Mouse (Mus musculus) embryonic facial prominence, embryonic 15.5 days (tissue): Measurements from ENCODE around the gene Tbc1d16. TPM values are rescaled to one million over a fixed set of nuclear protein-coding genes. Genes with fewer than 3 reads are reported as not detected.
"Not testable (repeated sequence)": the region's sequence is repeated elsewhere in the genome, so short reads cannot be mapped to it uniquely, and the experiment has no call there.

ENCODE experiments used
- ATAC-seq: fragments of 200-750 bp; cut with Nextera tagmentation; 2 replicates; pipeline ENCODE4 v1.8.0; 2017; ENCODE audit warnings: low read depth, moderate TSS enrichment; ENCODE audit not compliant: insufficient number of reproducible peaks, low FRiP score, low TSS enrichment
- H3K27ac ChIP-seq: fragments of 300-500 bp; sonication (generic); replicated peaks from 2 replicates; pipeline ENCODE4 v1.5.1; 2015; ENCODE audit warnings: mild to moderate bottlenecking, inconsistent platforms
- H3K27me3 ChIP-seq: fragments of 300-500 bp; sonication (generic); 2 replicates; pipeline ENCODE4 v1.6.1; 2015; ENCODE audit warnings: inconsistent platforms
- H3K36me3 ChIP-seq: fragments of 300-500 bp; sonication (generic); 2 replicates; pipeline ENCODE4 v1.6.1; 2015; ENCODE audit warnings: mild to moderate bottlenecking, inconsistent platforms
- H3K4me1 ChIP-seq: fragments of 300-500 bp; sonication (generic); 2 replicates; pipeline ENCODE4 v1.6.1; 2015; ENCODE audit warnings: inconsistent platforms
- H3K4me2 ChIP-seq: fragments of 300-500 bp; sonication (generic); replicated peaks from 2 replicates; pipeline ENCODE4 v1.6.1; 2015; ENCODE audit warnings: mild to moderate bottlenecking, inconsistent platforms
- H3K4me3 ChIP-seq: fragments of 300-500 bp; sonication (generic); replicated peaks from 2 replicates; pipeline ENCODE4 v1.5.1; 2015; ENCODE audit warnings: mild to moderate bottlenecking, inconsistent platforms
- H3K9ac ChIP-seq: fragments of 300-500 bp; sonication (generic); 2 replicates; pipeline ENCODE4 v1.6.1; 2015; ENCODE audit warnings: inconsistent platforms
- H3K9me3 ChIP-seq: fragments of 300-500 bp; sonication (generic); replicated peaks from 2 replicates; pipeline ENCODE4 v1.6.1; 2016; ENCODE audit warnings: inconsistent platforms
- WGBS: fragments of 180-500 bp; shearing (Covaris S2); methylation state at CpG from one replicate; pipeline ENCODE4 v1.1.7; 2015; 5-methylcytosine and 5-hydroxymethylcytosine counted together
- microRNA-seq: library from miRNA; unstranded; fragments of <30 nt; microRNA quantifications from one replicate; pipeline ENCODE4, GENCODE M21; 2016; ENCODE audit warnings: borderline number of aligned reads
- polyA plus RNA-seq: library from polyadenylated mRNA; unstranded; fragments of >200 nt; fragmentation: Nextera tagmentation; extraction: Ambion mirVana; gene quantifications from 2 replicates; pipeline ENCODE4 v1.2.1, GENCODE M21; 2015

Tbc1d16 gene
- polyA plus RNA-seq, 1 experiment from 2014 or later, result 15.3 TPM

DNA sequence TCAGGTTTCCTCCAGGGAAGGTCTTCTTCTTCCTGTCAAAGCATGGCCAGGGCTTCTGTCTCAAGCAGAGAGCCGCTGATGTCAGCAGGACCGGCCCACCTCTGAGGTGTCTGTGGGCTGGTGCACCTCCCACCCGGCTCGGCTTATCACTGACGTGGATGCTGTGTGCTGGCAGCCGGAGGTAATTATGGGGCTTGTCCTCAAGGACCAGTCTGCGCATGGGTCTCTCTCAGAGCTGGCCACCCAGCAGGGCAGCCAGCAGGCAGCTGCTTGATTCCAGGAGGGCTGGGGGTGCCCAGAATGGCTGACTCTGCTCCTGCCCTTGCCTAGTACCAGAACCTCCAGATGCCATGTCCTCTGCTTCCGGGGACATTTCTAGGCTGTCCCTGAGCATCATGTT, 122.6 kb downstream of the Tbc1d16 start:
- Histone ChIP-seq H3K4me2 (no peak overlapping the region), H3K4me3 (no peak overlapping the region), H3K9me3 (no peaks in the 10 kb centered on the region), H3K9ac (no peak overlapping the region), H3K4me1 (peaks cover 7% of the 10 kb centered on the region), H3K27ac (no peak overlapping the region), H3K27me3 (no peaks in the 10 kb centered on the region), H3K36me3 (no peaks in the 10 kb centered on the region)
- WGBS, result 22% methylated on average over 8 of the region's 8 CpGs
- 0 out of 2 replicates have a peak, but pooled peaks have one; percentile 40 for ATAC-seq

DNA sequence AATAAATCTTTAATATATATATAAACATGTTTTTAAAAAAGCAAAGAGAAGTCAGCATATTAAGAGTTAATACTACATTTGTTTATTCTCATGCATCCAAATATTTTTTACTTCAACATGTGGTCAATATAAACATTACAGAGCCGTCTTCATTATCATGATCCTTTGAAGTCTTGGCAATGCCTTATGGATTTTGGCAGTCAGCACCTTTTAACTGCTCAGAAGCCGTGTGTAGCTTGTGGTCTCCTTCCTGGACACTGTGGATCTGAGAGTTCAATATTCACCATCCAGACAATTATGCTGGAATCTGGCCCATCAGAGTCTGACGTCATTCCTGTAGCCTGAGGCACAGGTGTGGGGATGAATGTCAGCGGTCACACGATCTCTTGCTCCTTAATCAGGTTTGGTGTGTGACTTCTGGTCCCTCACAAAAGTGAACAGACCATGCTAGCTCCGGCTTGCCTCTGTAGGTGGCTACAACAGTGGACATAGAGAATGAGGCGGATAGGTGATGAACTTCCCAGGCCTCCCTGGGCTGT, 123.2 kb downstream of the Tbc1d16 start:
- WGBS, result 40% methylated on average over 7 of the region's 7 CpGs

DNA sequence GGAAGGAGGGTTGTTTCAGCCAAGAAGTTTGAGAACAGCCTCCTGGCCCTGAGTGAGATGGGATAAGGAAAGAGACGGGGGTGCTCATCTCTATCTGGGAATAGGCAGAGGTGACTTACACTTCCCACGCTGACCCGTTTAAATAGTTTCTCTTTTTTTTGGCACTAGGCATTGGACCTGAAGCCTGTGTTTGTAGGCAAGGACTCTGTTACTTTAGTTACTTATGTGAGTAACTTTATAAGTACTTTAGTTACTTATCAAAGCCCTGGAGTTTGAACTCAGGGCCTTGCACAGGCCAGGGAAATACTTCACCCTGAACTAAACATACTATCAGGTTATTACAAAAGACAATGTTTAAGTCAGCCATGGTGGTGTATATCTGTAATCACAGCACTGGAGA, 124.3 kb downstream of the Tbc1d16 start:
- Histone ChIP-seq H3K9me3 (no peaks in the 10 kb centered on the region), H3K27me3 (no peaks in the 10 kb centered on the region), H3K27ac (no peak overlapping the region), H3K36me3 (no peaks in the 10 kb centered on the region), H3K4me1 (peaks cover 7% of the 10 kb centered on the region), H3K4me3 (no peak overlapping the region), H3K9ac (no peak overlapping the region), H3K4me2 (no peak overlapping the region)
- ATAC-seq, result no peak
- WGBS, result 85% methylated on average over 3 of the region's 3 CpGs

More for the DNA sequence above, 123.2 kb downstream of the Tbc1d16 start:
- Histone ChIP-seq H3K27ac (no peak overlapping the region), H3K4me2 (no peak overlapping the region), H3K9me3 (no peaks in the 10 kb centered on the region), H3K27me3 (no peaks in the 10 kb centered on the region), H3K36me3 (no peaks in the 10 kb centered on the region), H3K9ac (no peak overlapping the region), H3K4me3 (no peak overlapping the region), H3K4me1 (peaks cover 7% of the 10 kb centered on the region)
- ATAC-seq, result no peak

DNA sequence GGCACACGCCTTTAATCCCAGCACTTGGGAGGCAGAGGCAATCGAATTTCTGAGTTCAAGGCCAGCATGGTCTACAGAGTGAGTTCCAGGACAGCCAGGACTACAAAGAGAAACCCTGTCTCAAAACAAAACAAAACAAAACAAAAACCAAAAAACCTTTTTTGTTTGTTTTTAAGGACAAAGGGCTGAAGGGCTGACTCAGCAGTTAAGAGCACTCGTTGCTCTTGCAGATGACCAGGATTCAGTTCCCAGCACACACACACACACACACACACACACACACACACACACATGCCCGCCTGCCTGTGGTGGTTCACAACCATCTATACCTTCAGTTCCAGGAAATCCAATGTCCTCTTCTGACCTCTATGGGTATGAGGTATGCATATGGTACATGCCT, 127.9 kb downstream of the Tbc1d16 start:
- not testable (repeated sequence) for H3K27ac ChIP-seq, H3K36me3 ChIP-seq, H3K4me2 ChIP-seq, H3K4me3 ChIP-seq, H3K4me1 ChIP-seq, H3K9ac ChIP-seq, H3K9me3 ChIP-seq, H3K27me3 ChIP-seq, ATAC-seq
- WGBS, result 79% methylated on average over 4 of the region's 4 CpGs

DNA sequence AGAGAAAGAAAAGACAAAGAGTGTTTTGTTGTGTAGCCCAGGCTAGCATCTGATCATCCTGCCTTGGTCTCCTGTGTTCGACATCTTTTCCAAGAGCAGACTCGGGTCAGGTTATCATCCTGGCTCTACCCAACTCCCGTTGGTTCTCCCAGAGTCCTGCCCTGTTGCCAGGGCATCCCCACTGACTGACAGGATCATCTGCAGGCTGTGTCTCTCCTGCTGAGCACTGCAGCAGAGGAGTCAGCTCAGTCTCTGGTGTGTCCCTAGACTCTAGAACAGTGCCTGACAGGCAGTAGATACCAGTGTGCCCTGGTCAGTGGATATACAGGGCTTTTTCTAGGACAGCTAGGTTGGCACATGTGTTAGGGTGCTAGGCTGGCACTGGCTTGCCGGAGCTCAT, 130.1 kb downstream of the Tbc1d16 start:
- Histone ChIP-seq H3K4me1 (no peaks in the 10 kb centered on the region), H3K36me3 (no peaks in the 10 kb centered on the region), H3K27ac (no peak overlapping the region), H3K9me3 (no peaks in the 10 kb centered on the region), H3K4me2 (no peak overlapping the region), H3K27me3 (peaks cover 3% of the 10 kb centered on the region; the same call in 1 of the 2 replicates), H3K4me3 (no peak overlapping the region), H3K9ac (no peak overlapping the region)
- WGBS, result 64% methylated on average over 4 of the region's 4 CpGs
- no peak for ATAC-seq

DNA sequence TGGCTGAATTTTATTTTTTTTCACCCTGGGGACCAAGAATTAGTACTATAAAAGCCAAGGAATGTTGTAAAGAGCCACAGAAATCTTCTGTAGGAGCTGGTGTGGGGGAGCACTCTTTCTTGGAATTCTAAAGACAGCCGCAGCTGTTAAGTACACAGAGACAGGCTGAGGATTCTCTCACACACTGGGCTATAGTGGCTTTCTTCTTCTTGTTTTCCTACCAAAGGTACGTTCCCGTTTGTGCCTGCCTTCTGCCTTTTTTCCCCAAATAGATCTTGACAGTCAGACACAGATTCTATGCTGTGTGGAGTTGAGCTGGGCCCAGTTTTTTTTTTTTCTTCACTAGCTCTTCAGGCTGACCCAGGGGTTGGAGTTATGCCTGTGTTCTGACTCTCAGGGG, 132.9 kb downstream of the Tbc1d16 start:
- 39% methylated on average over 3 of the region's 3 CpGs for WGBS

DNA sequence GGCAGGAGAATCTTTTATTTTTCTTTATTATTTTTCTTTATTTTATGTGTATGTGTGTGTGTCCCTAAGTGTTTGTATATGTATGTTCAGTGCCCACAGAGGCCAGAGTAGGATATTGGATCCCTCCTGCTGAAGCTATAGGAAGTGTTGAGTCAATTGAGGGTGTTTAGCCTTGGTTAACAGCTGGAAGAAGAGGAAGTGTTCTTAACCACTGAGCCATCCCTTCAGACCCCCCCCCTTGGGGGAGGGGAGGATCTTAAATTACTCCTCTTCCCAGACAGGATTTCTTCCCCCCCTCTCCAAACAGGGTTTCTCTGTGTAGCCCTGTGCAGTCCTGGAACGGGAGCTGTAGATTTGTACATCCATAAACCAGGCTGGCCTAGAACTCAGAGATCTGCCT, 135.0 kb downstream of the Tbc1d16 start:
- Histone ChIP-seq H3K27ac (no peak overlapping the region), H3K36me3 (no peaks in the 10 kb centered on the region), H3K4me1 (peaks cover 31% of the 10 kb centered on the region), H3K4me3 (no peak overlapping the region), H3K9ac (no peak overlapping the region), H3K27me3 (peaks cover 30% of the 10 kb centered on the region), H3K9me3 (no peaks in the 10 kb centered on the region), H3K4me2 (no peak overlapping the region)
- no peak for ATAC-seq
- WGBS, result 44% methylated on average over 1 of the region's 1 CpGs

More for the DNA sequence above, 132.9 kb downstream of the Tbc1d16 start:
- H3K9me3 ChIP-seq, result no peaks in the 10 kb centered on the region
- H3K36me3 ChIP-seq, result no peaks in the 10 kb centered on the region
- H3K9ac ChIP-seq, result no peak overlapping the region
- peaks cover 10% of the 10 kb centered on the region for H3K4me1 ChIP-seq
- H3K4me2 ChIP-seq, result no peak overlapping the region
- peaks cover 10% of the 10 kb centered on the region; the same call in 1 of the 2 replicates for H3K27me3 ChIP-seq
- no peak overlapping the region for H3K4me3 ChIP-seq
- no peak for ATAC-seq
- no peak overlapping the region for H3K27ac ChIP-seq

Small RNAs within 50 kb of the gene (microRNA-seq; reads per million reads assigned to microRNA genes)
- 1.2 reads per million for gene Mir6934

Other genes with a start within 250 kb of the Tbc1d16 start
- gene Enpp7, start 240.3 kb downstream of the Tbc1d16 start, polyA plus RNA-seq, result not detected in 2 replicates
- gene Cbx2, start 205.5 kb downstream of the Tbc1d16 start, polyA plus RNA-seq, result 35.2 and 37.0 TPM in 2 replicates
- 9.2 and 10.3 TPM in 2 replicates for gene Cbx8, start 187.5 kb downstream of the Tbc1d16 start, polyA plus RNA-seq
- gene Cbx4, start 142.3 kb downstream of the Tbc1d16 start, polyA plus RNA-seq, result 17.2 and 21.4 TPM in 2 replicates
- 10.3 and 13.0 TPM in 2 replicates for gene Ccdc40, start 73 bp upstream of the Tbc1d16 start, polyA plus RNA-seq
- 81.4 and 90.1 TPM in 2 replicates for gene Gaa, start 39.4 kb upstream of the Tbc1d16 start, polyA plus RNA-seq
- 329 and 338 TPM in 2 replicates for gene Eif4a3, start 71.6 kb upstream of the Tbc1d16 start, polyA plus RNA-seq
- 4.0 and 4.3 TPM in 2 replicates for gene Card14, start 79.3 kb upstream of the Tbc1d16 start, polyA plus RNA-seq
- 6.5 and 6.7 TPM in 2 replicates for gene Sgsh, start 127.0 kb upstream of the Tbc1d16 start, polyA plus RNA-seq
- gene Slc26a11, start 127.1 kb upstream of the Tbc1d16 start, polyA plus RNA-seq, result 10.8 and 11.7 TPM in 2 replicates
- gene Rnf213, start 164.6 kb upstream of the Tbc1d16 start, polyA plus RNA-seq, result 3.3 and 3.5 TPM in 2 replicates